Mouse (Mus musculus) spleen, postnatal 4 days (tissue): ENCODE results near the gene Eif2s2.
"Not testable (repeated sequence)": the region's sequence is repeated elsewhere in the genome, so short reads cannot be mapped to it uniquely, and the experiment has no call there.

ENCODE experiments used
- DNase-seq, 2 experiments: peaks; one replicate each; pipeline ENCODE4 v3.0.0; 2022; ENCODE audit warnings: low spot score in 2 of 2

The Eif2s2 gene

DNA sequence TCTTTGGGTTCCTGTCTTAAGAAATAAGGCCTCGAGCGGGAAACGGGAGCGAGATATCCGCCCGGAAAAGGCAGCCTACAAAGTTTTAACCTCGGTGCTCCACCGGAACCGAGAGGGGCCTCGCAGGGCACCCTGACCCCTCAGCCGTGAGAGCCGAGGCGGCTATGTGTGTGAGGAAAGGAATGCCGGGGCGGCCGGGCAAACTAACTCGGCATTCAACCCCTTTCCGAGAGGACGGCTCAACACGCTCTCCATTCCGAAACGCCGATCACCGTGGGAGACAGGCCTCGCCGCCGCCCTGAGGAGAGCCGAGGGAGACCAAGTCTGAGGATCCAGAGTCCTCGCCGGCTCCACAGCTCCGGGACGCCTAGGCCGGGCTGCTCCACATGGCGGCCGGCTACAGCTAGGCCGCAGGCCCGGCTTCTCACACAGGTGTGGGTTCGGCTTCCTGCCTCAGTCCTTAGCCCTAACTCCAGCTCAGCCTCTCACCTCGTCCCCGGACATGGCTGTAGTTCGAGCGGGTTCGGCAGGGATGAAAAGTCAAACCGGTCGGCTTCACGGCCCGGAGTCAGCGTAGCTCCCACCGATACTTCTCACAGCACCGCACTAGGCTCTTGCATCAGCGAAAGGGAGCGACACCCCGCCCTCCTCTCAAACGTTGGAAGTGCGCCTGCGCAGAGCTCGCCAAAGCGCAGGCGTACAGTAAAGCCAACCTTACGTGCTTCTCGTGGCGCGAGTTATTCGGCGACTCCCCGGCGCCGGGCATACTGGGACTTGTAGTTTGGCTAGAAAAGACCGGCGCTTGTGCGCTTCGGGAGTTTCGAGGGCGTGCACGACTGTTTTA is at the start of gene Eif2s2:
Gene Eif2s2 (minus strand): TSS at position 735 of the 844 bp plus-strand sequence.
- DNase-seq: peak; percentile 95 to 97

DNA sequence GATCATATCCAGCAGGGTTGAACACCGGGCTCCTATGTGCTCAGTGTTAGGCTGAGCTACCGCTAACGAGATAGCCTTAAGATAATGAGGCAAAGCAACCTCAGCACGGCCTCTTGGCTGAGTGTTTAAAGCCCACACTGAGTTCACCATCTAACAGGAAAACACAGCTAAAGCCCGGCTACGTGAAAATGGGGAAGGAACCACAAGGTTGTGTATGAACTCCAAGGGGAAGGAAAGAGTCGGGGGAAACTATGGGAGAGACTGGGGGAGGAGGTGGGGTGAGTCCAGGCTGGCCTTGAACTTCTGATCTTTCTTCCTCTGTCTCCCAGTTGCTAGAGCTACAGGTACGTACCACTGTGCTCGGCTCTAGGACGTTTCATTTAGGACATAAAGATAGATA is 49.2 kb upstream of the Eif2s2 start:
- no peak for DNase-seq

DNA sequence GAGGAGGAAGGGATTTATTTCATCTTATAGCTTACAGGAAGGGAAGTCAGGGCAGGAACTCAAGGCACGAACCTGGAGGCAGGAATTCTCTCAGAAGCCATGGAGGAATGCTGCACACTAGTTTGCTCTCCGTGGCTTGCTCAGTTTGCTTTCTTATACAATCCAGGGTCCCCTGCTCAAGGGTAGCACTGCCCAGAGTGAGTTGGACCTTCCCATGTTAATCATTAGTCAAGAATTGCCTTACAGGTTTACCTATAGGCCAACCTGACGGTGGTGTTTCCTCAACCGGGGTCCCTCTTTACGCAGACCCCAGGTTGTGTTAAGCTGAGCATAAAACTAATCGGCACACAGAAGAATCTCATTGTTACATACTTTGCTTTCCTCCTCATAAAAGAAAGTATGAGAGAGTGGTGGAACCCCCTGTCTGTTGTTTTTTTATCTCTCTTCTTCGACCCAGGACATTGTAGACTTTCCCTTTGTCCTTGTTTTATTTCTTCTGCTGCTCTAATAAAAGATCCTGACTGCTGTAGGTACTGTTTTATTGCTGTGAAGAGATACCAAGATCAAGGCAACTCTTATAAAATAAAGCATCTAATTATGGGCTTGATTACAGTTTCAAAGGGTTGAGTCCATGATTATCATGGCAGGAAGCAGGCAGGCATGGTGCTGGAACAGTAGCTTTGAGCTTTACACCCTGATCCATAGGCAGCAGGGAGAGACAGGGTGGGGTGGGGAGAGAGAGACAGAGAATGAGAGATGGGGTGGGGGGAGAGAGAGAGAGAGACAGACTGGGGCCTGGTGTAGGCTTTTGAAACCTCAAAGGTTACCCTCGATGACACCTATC is 45.0 kb upstream of the Eif2s2 start:
- DNase-seq: no peak

DNA sequence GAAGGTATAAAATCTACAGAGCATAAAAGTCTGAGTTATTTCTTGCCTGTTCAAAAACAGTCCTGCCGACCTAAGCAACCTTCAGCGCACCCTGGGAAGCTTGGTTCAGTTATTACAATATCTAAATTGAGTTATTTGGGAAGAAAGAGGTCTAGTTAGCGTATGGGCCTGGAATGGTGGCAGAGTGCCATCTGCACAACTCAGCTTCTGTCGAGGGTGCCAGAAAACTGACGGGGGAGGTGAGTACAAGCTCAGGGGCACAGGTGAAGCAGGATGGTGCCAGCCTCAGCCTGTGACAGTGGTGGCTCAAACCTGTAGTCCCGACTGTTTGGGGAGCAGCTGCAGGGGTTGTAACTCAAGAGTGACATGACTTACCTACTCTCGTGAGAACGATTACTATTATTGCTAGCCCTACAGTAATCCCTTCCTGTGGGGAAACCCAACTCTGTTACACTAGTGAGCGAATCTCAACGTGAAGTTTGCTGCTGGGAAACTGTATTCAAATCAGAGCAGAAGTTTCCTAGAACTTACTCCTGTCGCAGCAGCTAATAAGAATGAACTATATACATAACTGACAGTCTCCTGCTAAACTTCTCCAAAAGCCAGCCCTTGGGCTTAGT is 43.9 kb upstream of the Eif2s2 start:
- no peak for DNase-seq

DNA sequence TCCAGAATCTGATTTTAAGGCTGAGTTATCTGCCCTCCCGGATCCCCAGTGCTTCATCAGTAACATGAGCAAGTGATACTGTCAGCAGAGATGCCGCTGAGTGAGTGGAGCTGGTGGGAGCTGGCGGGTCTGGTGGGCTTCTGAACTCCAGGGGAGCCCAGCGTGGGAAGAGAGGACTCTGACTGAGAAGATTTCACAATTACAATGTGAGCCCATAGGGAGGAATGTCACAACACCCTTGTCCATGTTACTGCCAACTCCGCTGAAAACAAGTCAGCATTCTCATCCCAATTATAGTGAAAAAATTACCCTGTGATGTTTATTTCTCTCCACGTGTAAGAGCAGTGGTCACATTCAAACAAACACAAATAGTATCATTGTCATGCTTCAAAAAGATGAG is 43.4 kb upstream of the Eif2s2 start:
- no peak for DNase-seq

DNA sequence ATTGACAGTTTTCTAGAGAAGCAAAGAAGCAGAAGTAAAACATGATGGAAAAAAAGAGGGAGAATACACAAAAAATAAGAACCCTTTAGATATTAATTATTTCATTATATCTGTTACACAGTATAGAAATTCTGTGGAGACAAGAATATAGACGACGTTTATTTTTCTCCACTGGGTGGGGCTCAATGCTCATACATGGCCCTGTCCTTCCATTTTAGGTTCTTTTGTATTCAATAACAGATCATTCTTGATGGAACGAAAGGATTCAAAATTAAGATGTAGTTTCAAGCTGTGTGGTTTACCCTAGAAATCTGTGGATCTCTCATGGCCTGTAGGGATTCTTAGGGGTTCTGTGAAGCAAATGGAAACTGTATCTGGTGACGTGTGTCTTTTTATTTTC is 41.1 kb upstream of the Eif2s2 start:
- no peak for DNase-seq

DNA sequence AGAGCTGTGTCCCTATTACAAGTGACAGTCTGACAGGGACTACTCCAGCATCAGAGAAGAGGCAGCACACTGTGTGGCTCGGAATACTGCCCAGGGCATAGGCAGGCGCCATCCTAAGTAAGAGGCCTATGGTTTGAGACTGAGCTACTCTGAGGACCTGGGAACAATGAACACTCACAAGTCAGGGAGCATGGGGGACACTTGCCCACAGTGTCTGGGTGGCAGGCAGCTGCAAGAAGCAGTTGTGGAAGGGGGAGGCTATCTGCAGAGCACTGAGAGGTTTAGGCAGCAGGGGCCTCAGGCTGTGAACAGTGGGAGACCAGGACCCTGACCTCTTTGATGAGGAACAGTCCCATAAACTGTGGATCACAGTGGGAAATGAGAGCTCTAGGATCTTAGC is 35.6 kb upstream of the Eif2s2 start:
- DNase-seq: no peak

DNA sequence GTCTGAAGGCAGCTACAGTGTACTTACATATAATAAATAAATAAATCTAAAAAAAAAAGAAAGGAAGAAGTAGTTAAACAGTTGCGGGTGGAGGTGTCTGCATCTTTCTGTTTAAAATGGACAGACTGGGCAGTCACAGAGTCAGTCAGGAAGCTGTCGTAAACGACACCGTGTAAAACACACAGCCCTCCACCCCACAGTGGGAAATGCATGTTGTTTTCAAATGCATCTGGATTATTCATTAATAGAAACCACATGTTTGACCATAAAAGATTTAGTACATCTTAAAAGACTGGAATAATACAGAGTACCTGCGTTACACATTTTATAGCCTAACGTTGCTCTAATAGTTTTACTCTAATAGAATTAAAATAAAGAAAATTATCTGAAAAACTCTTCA is 34.1 kb upstream of the Eif2s2 start:
- DNase-seq: no peak

DNA sequence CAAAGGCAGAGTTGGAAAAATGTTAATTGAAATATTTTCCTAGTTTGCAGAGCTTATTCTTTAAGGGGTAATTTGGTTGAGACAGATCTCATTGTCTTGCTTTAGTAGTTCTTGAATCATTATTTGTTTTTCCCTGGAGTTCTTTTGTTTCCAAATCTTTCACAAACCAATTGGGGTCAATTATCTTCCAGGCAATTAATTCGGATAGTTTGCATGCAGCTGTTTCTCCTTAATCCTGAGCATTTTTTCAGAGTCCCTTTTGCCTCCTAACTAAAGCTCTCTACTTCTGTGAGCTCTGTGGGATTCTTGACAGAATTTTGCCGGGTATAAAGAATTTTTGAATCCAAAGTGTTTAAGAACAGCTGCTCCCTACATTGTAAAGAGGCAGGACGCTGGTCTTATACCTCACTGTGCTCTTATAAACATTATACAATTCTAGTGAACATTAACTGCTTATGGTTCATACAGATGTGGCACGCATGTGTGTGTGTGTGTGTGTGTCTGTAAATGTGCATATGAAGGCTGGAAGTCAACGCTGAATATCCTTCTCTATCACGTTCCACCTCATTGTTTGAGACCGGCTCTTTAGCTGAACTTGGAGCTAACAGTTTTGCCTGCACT is 32.8 kb upstream of the Eif2s2 start:
- no peak for DNase-seq

DNA sequence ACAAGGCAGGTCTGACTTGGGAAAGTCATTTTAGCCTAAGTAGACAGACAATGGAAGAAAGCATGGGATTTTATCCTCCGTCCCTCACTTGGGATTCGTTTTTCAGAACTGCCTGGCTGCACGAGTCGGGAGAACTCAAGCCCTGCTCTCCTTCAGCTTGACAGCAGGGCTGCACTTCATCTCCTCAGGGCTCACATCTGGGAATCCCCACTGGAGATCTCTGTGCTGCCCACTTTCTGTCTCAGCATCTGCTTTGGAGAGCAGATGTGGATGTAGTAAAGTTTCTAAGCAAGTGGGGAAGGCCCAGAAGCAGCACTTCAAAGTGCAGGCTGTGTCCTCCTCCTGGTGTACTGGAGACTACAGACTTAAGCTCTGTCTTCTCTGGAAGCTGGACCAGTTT is 29.4 kb upstream of the Eif2s2 start:
- not testable (repeated sequence) for DNase-seq

DNA sequence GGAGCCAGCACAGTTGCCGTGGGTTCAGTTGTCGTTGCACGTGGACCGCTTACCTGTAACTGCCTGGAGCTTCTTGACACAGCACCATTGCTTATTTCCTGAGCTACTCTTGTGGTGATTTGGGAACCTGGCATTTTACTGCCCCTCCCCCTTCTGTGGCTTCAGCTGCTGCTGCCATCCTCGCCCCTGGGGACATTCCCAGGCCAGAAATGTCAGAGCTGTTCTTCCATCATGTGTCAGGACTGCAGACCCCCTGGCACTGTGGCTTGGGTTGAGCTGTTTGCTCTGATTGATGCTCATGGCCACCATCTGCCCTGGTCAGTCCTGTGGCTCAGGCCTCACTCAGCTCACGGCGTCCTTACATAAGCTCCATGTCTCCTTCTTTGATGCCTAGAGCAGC is 28.2 kb upstream of the Eif2s2 start:
- DNase-seq: no peak

DNA sequence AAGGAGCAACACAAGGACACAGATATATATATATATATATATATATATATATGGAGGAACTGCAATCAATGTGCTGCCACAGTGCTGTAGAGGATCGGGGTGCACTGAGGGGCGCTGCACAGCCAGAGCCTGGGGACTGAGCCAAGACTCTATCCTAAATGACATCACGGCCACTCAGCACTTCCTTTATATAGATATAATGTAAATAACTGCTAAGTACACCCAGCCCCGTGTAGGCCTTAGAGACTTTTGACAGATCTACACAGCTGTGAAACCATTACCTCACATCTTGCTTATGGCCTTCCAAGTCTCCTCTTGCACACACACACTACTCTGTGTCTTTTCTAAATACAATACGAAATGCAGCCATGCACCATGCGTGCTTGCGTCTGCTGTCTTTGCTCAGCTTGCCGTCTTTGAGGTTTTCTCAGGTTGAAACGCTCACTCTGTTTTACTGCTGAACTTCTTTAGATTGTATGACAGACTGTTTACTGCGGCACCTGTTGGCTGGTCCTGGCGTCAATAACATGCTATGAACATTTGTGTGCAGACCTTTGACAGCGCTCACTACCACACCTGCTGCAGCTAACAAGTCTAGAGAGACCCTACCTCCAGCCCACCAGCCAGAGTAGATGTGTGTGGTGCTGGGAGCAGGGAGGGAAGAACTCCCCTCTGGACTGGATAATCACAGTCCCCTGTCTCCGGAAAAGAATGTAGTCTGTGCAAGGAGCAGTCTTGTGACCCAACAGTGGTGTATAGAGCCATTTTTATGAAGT is 25.3 kb upstream of the Eif2s2 start:
- no peak for DNase-seq

DNA sequence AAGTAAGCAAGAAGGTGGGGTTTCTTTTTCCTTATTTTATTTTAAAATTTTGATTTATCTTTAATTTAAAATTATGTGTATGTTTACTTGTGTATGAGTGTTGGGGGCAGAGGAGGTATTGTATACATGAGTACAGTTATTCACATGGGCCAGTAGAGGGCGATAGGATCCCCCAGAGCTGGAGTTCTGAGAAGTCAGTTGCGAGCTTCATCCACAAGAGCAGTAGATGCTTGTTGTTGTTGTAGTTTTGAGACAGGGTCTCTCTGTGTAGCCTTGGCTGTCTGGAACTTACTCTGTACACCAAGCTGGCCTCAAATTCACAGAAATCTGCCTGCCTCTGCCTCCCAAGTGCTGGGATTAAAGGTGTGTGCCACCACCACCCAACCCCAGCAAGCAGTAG is 23.8 kb upstream of the Eif2s2 start:
- no peak for DNase-seq

DNA sequence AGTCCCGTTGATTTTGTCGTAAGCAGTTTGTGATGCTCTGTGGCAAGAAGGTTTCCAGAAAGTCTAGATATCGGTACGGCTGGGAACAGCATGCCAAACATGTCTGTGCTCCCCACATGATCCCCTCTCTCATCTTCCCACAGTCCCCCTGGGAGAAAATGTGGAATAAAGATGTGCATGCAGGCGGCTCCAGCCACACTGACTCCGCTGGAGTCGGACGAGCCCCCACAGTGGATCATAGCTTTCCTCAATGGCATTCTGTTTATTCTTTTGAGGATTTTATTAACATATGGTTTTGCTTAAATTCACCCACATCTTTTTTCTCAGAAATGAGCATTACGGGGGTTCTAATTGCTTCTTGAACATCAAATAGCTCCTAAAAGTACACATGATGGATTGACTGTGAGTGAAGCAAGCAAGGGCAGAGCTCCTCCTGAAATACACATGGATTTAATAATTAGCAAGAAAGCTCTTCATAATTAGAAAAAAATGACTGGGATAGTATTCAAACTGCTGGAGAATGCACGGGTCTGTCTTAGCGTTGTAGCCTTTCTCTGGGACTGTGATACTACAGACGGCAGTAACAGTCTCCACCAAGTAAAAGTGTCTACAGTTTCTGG is 23.3 kb upstream of the Eif2s2 start:
- DNase-seq: no peak

DNA sequence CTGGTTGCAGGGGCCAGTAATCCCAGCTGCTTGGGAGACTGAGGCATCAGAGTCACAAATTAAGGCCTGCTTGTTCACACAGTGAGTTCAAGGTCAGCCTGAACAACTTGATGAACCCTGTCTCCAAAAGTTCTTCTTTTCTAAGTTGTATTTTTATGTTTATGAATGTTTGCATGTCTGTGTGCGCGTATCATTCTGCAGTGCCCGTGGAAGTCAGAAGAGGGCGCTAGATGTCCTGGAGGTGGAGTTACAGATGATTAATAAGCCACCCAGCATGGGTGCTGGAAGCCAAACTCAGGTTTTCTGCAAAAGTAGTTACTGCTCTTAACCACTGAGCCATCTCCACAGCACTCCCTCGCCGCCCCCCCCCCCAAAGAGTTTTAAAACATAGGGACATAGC is 17.1 kb upstream of the Eif2s2 start:
- no peak for DNase-seq

DNA sequence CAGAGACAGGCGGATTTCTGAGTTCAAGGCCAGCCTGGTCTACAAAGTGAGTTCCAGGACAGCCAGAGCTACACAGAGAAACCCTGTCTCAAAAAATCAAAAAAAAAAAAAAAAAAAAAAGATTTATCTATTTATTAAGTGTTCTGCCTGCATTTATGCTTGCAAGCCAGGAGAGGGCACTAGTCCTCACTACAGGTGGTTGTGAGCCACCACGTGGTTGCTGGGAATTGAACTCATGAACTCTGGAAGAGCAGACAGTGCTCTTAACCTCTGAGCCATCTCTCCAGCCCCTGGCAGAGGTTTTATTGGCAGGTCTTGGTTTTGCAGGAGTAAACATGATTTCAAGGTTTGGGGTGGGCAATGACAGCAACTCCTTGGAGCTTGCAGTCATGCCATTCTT is 15.5 kb upstream of the Eif2s2 start:
- DNase-seq: not testable (repeated sequence)

DNA sequence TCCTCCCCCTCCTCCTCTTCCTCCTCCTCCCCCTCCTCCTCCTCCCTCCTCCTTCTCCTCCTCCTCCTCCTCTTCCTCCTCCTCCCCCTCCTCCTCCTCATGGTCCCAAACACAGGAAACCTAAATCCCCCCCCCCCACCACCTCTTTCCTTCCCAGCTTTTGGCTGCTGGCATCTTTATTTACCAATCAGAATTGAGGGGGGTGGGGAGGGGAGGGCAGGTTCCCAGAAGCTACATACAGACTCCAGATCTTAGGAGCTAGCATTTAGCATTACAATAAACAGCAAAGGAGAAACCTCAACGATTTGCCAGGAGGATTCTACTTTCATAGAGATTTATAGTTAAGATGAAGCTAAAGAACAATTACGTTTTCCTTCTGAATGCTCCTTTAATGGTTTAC is 13.1 kb upstream of the Eif2s2 start:
- DNase-seq: no peak

DNA sequence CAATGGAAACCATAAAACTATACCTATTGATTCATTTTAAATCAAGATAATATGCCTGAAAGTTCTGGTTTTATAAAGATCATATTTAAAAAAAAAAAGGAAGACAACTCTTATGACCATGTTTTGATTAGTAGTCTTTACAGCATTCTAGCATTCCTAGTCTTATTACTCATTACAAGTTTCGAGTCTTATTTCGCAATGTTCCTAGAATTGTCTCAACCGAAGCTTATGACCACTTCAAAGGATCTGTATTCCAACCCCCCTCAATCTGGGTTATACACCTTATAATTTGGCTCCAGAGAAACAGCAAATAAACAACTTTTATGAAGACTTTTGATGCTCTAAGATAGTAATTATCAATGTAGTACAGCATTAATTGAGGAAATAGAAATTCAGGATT is 9.4 kb upstream of the Eif2s2 start:
- DNase-seq: no peak

DNA sequence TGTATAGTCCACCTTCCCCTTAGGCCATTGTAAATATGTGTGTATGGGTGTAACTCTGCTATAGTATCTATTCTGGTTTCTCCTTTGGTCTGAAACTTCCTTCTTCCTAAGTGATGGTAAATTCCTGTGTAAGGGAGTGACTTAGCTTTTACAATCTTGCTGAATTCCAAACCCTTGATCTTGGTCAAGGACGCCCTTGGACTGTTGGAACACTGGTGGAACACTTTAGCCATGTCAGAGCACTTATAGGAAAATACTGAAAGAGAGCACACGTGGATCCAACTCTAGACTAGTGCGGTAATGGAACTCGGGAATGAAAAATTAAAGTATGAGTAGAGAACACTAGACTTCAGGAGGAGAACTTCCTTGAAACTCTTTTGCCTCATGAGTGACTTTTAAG is 6.7 kb upstream of the Eif2s2 start:
- not testable (repeated sequence) for DNase-seq

DNA sequence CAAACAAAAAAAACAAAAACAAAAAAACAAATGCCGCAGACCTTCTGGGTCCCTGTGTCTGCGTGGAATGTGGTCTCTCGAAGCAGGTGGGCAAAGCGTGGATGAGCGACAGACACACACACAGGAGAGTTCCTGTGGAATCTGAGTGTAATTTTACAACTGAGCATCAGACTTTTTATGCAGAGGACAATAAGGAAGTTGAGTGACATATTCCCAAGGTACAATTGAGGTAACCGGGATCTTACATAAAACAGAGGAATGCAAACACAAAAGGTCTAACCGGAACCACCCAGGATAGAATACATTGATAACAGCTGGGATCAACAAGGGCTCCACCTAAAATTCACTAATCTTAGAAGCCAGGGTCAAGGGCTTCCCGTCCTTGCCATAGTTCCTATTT is 6.3 kb upstream of the Eif2s2 start:
- DNase-seq: not testable (repeated sequence)

DNA sequence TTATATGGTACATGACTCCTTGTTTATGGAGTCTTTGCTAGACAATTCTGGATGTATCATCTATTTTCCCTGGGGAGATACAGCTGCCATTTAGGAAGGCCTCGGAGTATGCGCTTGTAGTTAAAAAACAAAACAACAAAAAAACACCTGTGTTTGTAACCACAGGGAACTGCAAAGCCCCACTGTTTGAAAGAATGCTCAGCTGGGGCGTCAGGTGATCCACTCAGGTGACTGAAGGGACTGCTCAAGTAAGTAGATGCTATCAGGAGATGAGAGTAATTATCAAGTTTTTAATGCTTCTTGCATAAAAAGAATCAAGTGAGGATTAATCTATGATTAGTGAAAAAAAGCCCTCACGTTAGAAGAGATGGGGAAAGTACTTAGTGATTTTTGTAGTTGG is 813 bp upstream of the Eif2s2 start:
- DNase-seq: no peak
